In genomic region chr7:98558128-98558921, GRCm38 (mm10) we compare ENCODE assay signal across 10 mouse cellular contexts.
DNase-seq lines count a peak whose midpoint lies in the region; ATAC-seq and TF ChIP-seq lines count a peak whose summit lies in the region.
"Had no signal": no experiment of that assay in that cellular context is flagged by ENCODE, and none has a peak within 500 bp of the region (broad histone marks: within the 10 kb centered on the region; RNA-seq: fewer than 3 reads in every experiment).

No protein-coding gene starts in this region.

- no peak for TF ChIP-seq CTCF in lung, postnatal 0 days (IDR thresholded peaks at IDR 0.05)

- peak; percentile 71 for ATAC-seq in lung, postnatal 0 days
- ATAC-seq in intestine, embryonic 15.5 days, result peak; percentile 73
- ATAC-seq: liver, postnatal 0 days had no signal

- H3K4me3 ChIP-seq in lung, postnatal 0 days (ENCODE audit: low read depth, low read length), result no peak overlapping the region
- H3K4me3 ChIP-seq in intestine, embryonic 15.5 days (replicated peaks), result no peak overlapping the region

- no peaks in the 10 kb centered on the region for H3K27me3 ChIP-seq in lung, postnatal 0 days (replicated peaks; ENCODE audit: insufficient read depth, low read length)
- no peaks in the 10 kb centered on the region for H3K27me3 ChIP-seq in intestine, embryonic 15.5 days (replicated peaks)

- H3K27ac ChIP-seq in lung, postnatal 0 days (ENCODE audit: low read length), result no peak overlapping the region
- H3K27ac ChIP-seq in intestine, embryonic 15.5 days, result peak overlapping the region; percentile 59
- H3K27ac ChIP-seq: hindbrain, embryonic 14.5 days had no signal

- peak; percentile 44 for DNase-seq in lung, postnatal 0 days (ENCODE audit: low spot score)
- no peak for DNase-seq in lung, postnatal 14 days
- DNase-seq in fibroblast of lung, adult 2 months (ENCODE audit: low read depth), result peak; percentile 65
- DNase-seq in thymus, postnatal 36 days, result peak; percentile 48 to 54
- no peak for DNase-seq in adrenal gland, adult 8-10 months
- DNase-seq in spleen, adult 12 weeks (ENCODE audit: low spot score), result no peak
- DNase-seq: embryo, embryonic 11 days; liver, postnatal 0 days had no signal

- 62% methylated on average over 9 of the region's 9 CpGs for WGBS in lung, postnatal 0 days
- 45% methylated on average over 9 of the region's 9 CpGs for WGBS in intestine, embryonic 15.5 days

- no peak overlapping the region for H3K4me2 ChIP-seq in lung, postnatal 0 days (replicated peaks; ENCODE audit: low read depth, low read length)
- H3K4me2 ChIP-seq in intestine, embryonic 15.5 days (replicated peaks), result no peak overlapping the region
- H3K4me2 ChIP-seq: hindbrain, embryonic 14.5 days had no signal

- TF ChIP-seq EP300 in lung, postnatal 0 days (IDR thresholded peaks at IDR 0.05), result no peak

- no peaks in the 10 kb centered on the region for H3K9me3 ChIP-seq in lung, postnatal 0 days (ENCODE audit: low read length)
- H3K9me3 ChIP-seq in intestine, embryonic 15.5 days, result no peaks in the 10 kb centered on the region

- no peaks in the 10 kb centered on the region for H3K4me1 ChIP-seq in lung, postnatal 0 days (ENCODE audit: insufficient read depth, low read depth, low read length)
- H3K4me1 ChIP-seq in intestine, embryonic 15.5 days (replicated peaks), result 0 out of 2 replicates have a peak, but pooled peaks cover 3% of the 10 kb centered on the region

- H3K9ac ChIP-seq in lung, postnatal 0 days (replicated peaks; ENCODE audit: low read depth), result no peak overlapping the region
- no peak overlapping the region for H3K9ac ChIP-seq in intestine, embryonic 15.5 days
- H3K9ac ChIP-seq: hindbrain, embryonic 14.5 days; liver, postnatal 0 days had no signal

- H3K36me3 ChIP-seq in lung, postnatal 0 days (ENCODE audit: insufficient read depth, low read length), result no peaks in the 10 kb centered on the region
- no peaks in the 10 kb centered on the region for H3K36me3 ChIP-seq in intestine, embryonic 15.5 days

Comparison
In these comparisons a context has a peak if more than half of its experiments do, and no peak if none do; other contexts are left out.
1. DNase-seq: peak in lung, postnatal 0 days (single experiment), fibroblast of lung, adult 2 months (single experiment) and thymus, postnatal 36 days (2 of 2); none in lung, postnatal 14 days (single experiment), adrenal gland, adult 8-10 months (single experiment) and spleen, adult 12 weeks (single experiment).